Mouse (Mus musculus): Measurements from ENCODE around the gene Cacnb3. TPM values are rescaled to one million over a fixed set of nuclear protein-coding genes. Genes with fewer than 3 reads are reported as not detected.

Cacnb3 gene
- total RNA-seq, 2 experiments from 2014 or later = 15.5 to 15.8 TPM

DNA sequence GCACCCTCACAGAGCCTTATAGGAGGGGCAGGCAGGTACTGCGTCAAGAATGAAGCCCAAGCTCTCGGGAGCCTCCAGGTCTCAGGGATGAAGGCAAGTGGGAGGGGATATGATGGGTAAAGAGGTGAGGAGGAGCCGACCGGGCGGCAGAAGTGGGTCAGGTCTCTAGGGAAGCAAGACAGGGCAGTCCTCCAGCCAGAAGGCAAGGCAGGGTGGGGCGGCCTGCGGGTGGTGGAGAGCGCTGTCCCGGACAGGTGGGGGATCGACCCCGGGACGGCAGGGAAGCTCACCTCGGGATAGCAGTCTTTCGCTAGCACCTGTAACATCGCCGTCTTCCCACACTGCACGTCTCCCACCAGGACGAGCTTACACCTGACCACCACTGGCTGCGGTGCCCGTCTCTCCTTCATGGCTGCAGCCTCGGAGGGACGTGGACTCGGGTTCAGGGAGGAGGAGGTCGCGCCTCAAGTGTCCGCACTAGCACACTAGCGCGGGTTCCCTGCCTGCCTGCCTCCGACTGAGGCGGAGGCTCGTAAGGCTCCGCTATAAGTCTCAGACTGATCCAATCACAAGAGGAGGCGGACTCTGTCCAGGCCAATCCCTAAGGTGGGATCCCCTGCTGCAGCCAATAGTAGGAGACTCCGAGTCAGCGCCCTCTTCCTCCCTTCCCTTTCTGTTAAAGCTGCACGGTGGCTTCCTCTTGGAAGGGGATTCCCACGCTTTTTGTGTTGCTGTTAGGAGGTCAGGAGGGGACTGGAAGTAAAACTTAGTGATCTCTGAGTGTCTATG is 46.5 kb downstream of the Cacnb3 start, which contains the start of gene Rnd1:
TSS of gene Rnd1 (minus strand) at position 522 of the 789 bp plus-strand sequence.
- DNase-seq = peak; percentile 82

DNA sequence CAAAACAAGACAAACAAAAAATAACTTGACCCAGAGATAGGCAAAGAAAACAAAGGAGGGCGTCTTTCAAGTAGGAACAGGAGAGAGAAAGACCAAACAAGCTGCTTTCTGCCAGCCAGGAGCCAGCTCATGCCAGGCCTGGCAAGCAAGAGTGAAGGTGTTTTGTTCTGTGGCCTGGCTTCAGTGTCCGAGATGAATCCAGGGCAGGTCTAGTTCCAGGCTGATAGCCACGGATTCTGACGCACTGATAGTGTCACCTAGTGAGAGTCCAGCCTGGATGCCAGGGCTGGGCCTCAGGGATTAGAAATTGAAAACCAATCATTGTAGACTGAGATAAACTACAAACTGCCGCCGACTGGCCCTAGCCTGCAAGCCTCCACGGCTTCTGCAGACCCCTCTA is 47.3 kb downstream of the Cacnb3 start:
- no peak for DNase-seq

DNA sequence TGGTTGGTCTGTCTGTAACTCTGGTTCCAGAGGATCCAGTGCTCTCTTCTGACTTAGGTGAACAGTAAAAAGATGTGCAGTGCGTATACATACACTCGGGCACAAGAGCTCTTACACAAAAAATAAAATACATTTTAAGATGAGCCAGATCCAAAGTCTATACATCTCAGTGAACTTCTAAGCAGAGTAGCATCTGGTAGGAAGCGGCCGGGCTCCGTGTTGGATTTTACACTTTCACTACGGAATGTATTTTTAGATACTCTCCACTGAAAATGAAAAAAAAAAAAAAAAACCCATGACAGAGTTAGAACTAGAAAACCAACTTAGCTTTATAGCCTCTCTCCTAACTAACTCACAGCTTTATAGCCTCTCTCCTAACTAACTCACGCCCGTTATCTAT is 50.0 kb downstream of the Cacnb3 start:
- DNase-seq = no peak

DNA sequence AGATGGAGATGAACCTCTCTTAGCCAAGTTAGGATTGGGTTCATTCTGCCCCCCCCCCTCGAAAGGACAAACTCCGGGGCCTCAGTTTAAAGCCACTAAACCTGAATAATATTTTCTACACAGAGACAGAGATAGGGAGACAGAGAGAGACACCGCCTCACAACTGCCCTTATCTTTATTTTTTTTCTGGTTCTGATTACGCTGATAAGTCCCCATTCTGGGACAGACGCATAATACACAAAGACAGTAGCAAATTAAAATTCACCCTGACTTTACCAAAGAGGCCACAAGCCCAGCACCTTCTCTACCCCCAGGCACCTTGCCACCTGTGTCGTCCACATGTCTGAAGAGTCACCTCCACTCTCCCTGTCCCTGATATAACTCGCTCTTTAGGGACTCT is 51.0 kb downstream of the Cacnb3 start:
- no peak for DNase-seq

DNA sequence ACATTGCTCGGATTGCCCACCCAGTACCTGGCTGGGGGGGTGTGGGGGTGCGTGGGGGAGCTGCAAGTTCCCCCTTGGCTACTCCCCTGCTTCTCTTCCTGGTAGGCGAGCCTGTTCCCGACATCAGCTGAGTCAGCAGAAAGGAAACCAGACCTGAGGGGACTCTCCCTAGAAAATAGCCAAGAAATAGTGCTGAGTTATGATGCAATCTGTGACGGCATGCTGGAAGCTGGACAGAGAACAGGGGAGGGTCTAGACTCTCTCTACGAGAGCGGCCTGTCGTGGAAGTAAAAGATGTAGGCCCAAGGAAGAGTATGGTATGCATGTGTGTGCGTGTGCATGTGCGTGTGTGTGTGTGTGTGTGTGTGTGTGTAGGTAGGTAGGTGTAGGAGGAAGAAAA is 52.5 kb downstream of the Cacnb3 start:
- DNase-seq = no peak

DNA sequence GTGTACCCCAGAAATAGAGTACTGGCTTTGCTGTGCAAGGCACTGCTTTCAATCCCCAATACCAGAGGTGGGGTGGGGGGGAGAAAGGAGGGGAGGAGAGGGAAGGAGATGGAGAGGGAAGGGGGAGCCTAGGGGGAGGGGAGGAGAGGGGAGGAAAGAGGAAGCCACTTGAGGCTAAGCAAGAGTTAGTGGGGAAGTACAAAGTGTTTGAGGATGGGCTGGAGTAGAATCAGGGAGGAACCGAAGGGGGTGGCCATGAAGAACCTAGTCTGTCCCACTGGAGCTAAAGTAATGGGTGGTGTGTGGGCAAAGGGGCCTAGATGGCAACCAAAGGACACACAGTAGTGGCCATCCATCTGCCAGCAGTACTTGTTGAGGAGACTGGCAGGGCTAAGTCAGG is 53.1 kb downstream of the Cacnb3 start:
- no peak for DNase-seq

DNA sequence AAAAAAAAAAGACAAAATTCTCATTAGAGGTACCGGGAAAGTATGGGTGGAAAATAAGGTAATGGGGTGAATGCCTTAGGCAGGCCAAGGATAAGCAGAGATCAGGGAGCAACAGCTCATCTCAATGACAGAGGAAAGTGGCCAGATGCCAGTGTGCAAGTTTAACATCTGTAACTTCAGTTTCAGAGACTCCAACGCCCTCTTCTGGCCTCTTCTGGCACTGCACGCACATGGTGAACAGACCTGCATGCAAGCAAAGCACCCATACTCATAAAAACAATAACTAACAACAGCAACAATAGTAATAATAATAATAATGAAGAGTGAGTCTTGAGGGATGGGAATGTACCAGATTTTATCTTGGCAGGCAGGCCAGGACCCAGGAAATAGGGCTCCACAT is 55.3 kb downstream of the Cacnb3 start:
- peak; percentile 41 for DNase-seq

DNA sequence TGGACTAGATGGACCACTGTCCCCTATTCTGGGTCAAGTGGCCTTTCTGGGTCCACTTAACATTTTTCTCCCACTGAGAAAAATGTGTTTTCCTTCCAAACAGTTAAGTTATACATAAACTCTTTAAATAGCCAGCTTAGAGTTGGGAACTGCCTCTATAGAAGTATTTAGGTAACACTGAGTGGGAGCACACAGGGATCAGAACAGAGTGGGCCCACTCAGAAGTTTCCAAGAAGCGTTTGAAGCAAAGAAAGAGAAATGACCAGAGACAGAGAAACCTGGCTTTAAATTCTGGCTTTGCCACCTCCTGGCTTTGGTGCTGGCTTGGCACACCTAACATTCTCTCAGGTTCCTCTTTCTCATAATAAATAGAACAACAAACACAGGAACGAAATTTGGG is 59.0 kb downstream of the Cacnb3 start:
- no peak for DNase-seq

DNA sequence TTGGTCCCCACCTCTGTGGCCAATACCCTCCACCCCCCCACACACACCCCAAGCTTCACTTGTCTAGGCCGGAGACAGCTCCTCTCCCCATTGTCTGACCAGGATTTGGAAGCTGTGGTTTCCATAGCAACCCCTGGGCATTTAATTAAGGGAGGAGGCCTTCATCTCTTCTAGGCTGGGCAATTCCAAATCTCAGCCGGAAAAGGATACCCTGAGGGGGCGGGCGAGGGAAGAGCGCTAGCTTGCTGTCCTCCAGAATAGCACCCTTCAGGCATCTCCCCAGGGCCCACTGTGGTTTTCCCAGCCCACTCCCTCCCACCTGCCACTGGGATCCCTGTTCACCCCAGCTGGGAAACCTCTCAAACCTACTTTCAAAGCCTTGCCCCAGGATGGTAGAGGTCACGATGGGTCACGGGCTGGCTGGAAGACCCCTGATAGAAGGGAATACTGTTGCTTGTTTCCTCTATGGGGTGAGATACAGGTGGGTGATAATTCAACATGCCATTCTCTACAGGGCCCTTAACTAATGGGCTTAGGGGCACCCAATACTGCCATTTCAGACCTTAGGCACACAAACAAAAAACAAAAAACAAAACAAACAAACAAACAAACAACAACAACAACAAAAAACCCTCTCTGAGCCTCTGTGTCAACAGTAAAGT is 61.0 kb downstream of the Cacnb3 start:
- DNase-seq = no peak

DNA sequence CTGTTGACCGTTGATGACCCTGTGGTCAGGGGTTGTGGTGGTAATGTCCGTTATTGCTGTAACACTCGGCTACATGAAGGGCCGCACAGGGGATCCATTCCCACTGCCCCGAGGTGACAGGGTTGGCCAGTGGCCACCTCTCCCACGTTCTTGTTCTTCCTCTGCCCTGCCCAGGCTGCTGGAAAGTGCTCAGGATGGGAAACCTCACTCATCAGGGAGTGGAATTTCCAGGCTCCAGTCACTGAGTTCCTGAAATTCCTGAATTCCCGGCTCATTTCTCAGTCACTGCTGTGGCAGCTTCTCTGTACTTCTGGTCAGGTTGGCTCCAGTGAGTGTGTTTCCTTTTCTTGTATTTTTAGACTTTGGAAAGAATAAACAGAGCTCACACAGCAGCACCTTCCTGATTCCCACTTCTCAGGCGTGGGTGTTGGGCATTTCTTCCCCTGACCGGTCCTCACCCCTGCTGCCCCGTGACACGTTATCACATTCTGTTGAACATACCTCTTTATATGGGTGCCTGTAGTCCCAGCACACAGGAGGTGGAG is 61.6 kb downstream of the Cacnb3 start:
- DNase-seq = peak; percentile 70

Other genes starting within 250 kb of the Cacnb3 start
- gene Olfr283, start 249.9 kb upstream of the Cacnb3 start, total RNA-seq (2021) = not detected
- gene Olfr282, start 199.6 kb upstream of the Cacnb3 start, total RNA-seq (2021) = not detected
- gene Olfr281, start 178.3 kb upstream of the Cacnb3 start, total RNA-seq (2021) = not detected
- not detected for gene OR5BS1P, start 160.9 kb upstream of the Cacnb3 start, total RNA-seq (2021)
- not detected for gene Lalba, start 148.1 kb upstream of the Cacnb3 start, total RNA-seq (2021)
- not detected for gene Olfr279, start 138.4 kb upstream of the Cacnb3 start, total RNA-seq (2021)
- 10 to 100 TPM; 88.8 to 93.8 TPM for gene Kansl2, start 96.6 kb upstream of the Cacnb3 start, total RNA-seq (2021)
- 10 to 100 TPM; 33.8 to 34.1 TPM for gene Ccnt1, start 59.9 kb upstream of the Cacnb3 start, total RNA-seq (2021)
- not detected for gene 4930415O20Rik, start 59.8 kb upstream of the Cacnb3 start, total RNA-seq (2021)
- gene Adcy6, start 20.8 kb upstream of the Cacnb3 start, total RNA-seq (2021) = 100 to 1,000 TPM; 141 to 152 TPM
- 10 to 100 TPM; 57.6 to 59.6 TPM for gene Ddx23, start 32.1 kb downstream of the Cacnb3 start, total RNA-seq (2021)
- 1 to 10 TPM; 1.5 TPM for gene Rnd1, start 46.6 kb downstream of the Cacnb3 start, total RNA-seq (2021)
- gene Ccdc65, start 77.4 kb downstream of the Cacnb3 start, total RNA-seq (2021) = under 1 TPM; 0.38 to 0.55 TPM
- 10 to 100 TPM; 11.0 to 12.8 TPM for gene Fkbp11, start 97.4 kb downstream of the Cacnb3 start, total RNA-seq (2021)
- gene Arf3, start 132.4 kb downstream of the Cacnb3 start, total RNA-seq (2021) = 10 to 100 TPM; 40.9 to 43.7 TPM
- under 1 TPM; 0.36 to 0.50 TPM for gene Wnt10b, start 147.3 kb downstream of the Cacnb3 start, total RNA-seq (2021)
- not detected for gene Wnt1, start 159.0 kb downstream of the Cacnb3 start, total RNA-seq (2021)
- gene Ddn, start 178.7 kb downstream of the Cacnb3 start, total RNA-seq (2021) = 1 to 10 TPM in 1 of 2 experiments, under 1 TPM in 1; 0.93 to 1.2 TPM
- gene Prkag1, start 200.7 kb downstream of the Cacnb3 start, total RNA-seq (2021) = 10 to 100 TPM; 88.9 to 89.3 TPM
- gene Kmt2d, start 240.4 kb downstream of the Cacnb3 start, total RNA-seq (2021) = 10 to 100 TPM; 65.6 to 67.2 TPM